Mouse (Mus musculus) lung, postnatal 0 days (tissue): ENCODE data around the gene Rd3l. TPM values are rescaled to one million over a fixed set of nuclear protein-coding genes. Genes with fewer than 3 reads are reported as not detected.

ENCODE experiments used
- ATAC-seq: fragments of 200-750 bp; cut with Nextera tagmentation; 2 replicates; pipeline ENCODE4 v1.8.0; 2017; ENCODE audit warnings: moderate library complexity
- DNase-seq: peaks from one replicate; pipeline ENCODE4 v3.0.0-alpha.2; 2016; ENCODE audit warnings: low spot score
- H3K27ac ChIP-seq: fragments of 300-500 bp; sonication (generic); 2 replicates; pipeline ENCODE4 v1.5.1; 2014; ENCODE audit warnings: antibody characterized with exemption, mild to moderate bottlenecking, low read length, mixed read lengths
- H3K27me3 ChIP-seq: fragments of 300-500 bp; sonication (generic); replicated peaks from 2 replicates; pipeline ENCODE4 v1.6.1; 2014; ENCODE audit warnings: low read length, mixed read lengths; ENCODE audit not compliant: insufficient read depth
- H3K36me3 ChIP-seq: fragments of 300-500 bp; sonication (generic); 2 replicates; pipeline ENCODE4 v1.6.1; 2014; ENCODE audit warnings: low read length, mixed read lengths; ENCODE audit not compliant: insufficient read depth
- H3K4me1 ChIP-seq: fragments of 300-500 bp; sonication (generic); 2 replicates; pipeline ENCODE4 v1.6.1; 2014; ENCODE audit warnings: antibody characterized with exemption, low read depth, low read length, mixed read lengths; ENCODE audit not compliant: insufficient read depth
- H3K4me2 ChIP-seq: fragments of 300-500 bp; sonication (generic); replicated peaks from 2 replicates; pipeline ENCODE4 v1.6.1; 2014; ENCODE audit warnings: low read depth, mild to moderate bottlenecking, low read length, moderate library complexity, mixed read lengths
- H3K4me3 ChIP-seq: fragments of 300-500 bp; sonication (generic); 2 replicates; pipeline ENCODE4 v1.5.1; 2014; ENCODE audit warnings: low read depth, low read length
- H3K9ac ChIP-seq: fragments of 300-500 bp; sonication (generic); replicated peaks from 2 replicates; pipeline ENCODE4 v1.6.1; 2014; ENCODE audit warnings: low read depth, mild to moderate bottlenecking
- H3K9me3 ChIP-seq: fragments of 300-500 bp; sonication (generic); 2 replicates; pipeline ENCODE4 v1.6.1; 2016; ENCODE audit warnings: low read length, mixed read lengths
- CTCF ChIP-seq: IDR thresholded peaks from 2 replicates; pipeline ENCODE4 v1.5.1; 2016; ENCODE audit warnings: antibody characterized with exemption, mild to moderate bottlenecking
- EP300 ChIP-seq: IDR thresholded peaks from 2 replicates; pipeline ENCODE4 v1.6.1; 2016; ENCODE audit warnings: antibody characterized with exemption, mild to moderate bottlenecking, control low read depth
- WGBS: fragments of 180-500 bp; shearing (Covaris S2); extraction: QIAGEN DNeasy Blood & Tissue Kit; methylation state at CpG from one replicate; pipeline ENCODE4 v1.1.7; 2014; 5-methylcytosine and 5-hydroxymethylcytosine counted together
- polyA plus RNA-seq: library from polyadenylated mRNA; unstranded; fragments of >200 nt; fragmentation: Nextera tagmentation; extraction: Ambion mirVana; gene quantifications from 2 replicates; pipeline ENCODE4 v1.2.1, GENCODE M21; 2015

Rd3l gene
- polyA plus RNA-seq, result not detected in 2 replicates

DNA sequence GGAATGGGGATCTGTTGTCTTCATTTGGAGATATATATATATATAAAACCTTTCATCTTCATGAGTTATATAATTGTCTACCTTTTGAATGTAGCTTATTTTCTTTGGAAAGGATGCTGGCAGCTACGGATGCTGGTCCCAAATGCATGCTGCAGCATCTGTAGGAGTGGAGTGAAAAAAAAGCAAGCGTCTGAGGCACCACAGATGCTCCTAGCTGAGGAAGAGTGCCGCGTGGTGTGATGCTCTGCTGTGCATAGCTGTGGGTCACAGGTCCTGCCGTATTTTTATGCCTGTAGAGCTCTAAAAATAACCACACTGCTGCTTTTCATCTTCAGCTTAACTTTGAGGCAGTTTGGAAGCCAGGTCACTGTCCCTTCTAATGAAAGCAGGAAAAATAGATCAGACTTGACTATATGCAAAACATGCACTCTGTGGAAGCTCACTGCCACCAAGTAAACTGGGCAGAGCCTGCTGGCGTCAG is at the start of gene Rd3l:
Gene Rd3l, minus strand, starts transcription at position 431 of the 481 bp plus-strand sequence.
- Histone ChIP-seq H3K9me3 (no peaks in the 10 kb centered on the region), H3K27me3 (no peaks in the 10 kb centered on the region), H3K9ac (no peak within 1 kb of the TSS), H3K36me3 (no peaks in the 10 kb centered on the region), H3K4me2 (no peak within 1 kb of the TSS), H3K27ac (no peak within 1 kb of the TSS), H3K4me3 (no peak within 1 kb of the TSS), H3K4me1 (no peaks in the 10 kb centered on the region)
- ATAC-seq, result no peak
- no peak for DNase-seq
- 55% methylated on average over 6 of the region's 6 CpGs for WGBS
- TF ChIP-seq EP300, result no peak

GRCm38 (mm10) chr12:112027408-112027807 is 46.3 kb upstream of the Rd3l start:
- no peak overlapping the region for H3K27ac ChIP-seq
- H3K9ac ChIP-seq, result no peak overlapping the region
- WGBS, result 69% methylated on average over 4 of the region's 4 CpGs
- H3K36me3 ChIP-seq, result no peaks in the 10 kb centered on the region
- DNase-seq, result no peak
- no peaks in the 10 kb centered on the region for H3K4me1 ChIP-seq
- no peaks in the 10 kb centered on the region for H3K9me3 ChIP-seq
- H3K4me2 ChIP-seq, result no peak overlapping the region
- TF ChIP-seq CTCF, result no peak
- TF ChIP-seq EP300, result no peak
- no peak overlapping the region for H3K4me3 ChIP-seq
- no peaks in the 10 kb centered on the region for H3K27me3 ChIP-seq
- ATAC-seq, result no peak

- TF ChIP-seq CTCF (no peak), EP300 (no peak)
- no peak overlapping the region for H3K4me2 ChIP-seq
- DNase-seq (no peak), ATAC-seq (no peak)
- no peak overlapping the region for H3K4me3 ChIP-seq
- 55% methylated on average over 14 of the region's 14 CpGs for WGBS
- no peaks in the 10 kb centered on the region for H3K27me3 ChIP-seq
- no peaks in the 10 kb centered on the region for H3K36me3 ChIP-seq
- no peaks in the 10 kb centered on the region for H3K4me1 ChIP-seq
- H3K9ac ChIP-seq, result no peak overlapping the region
- no peaks in the 10 kb centered on the region for H3K9me3 ChIP-seq
- H3K27ac ChIP-seq, result no peak overlapping the region
These were observed 45.0 kb upstream of the Rd3l start for GRCm38 (mm10) chr12:112025907-112026645.

DNA sequence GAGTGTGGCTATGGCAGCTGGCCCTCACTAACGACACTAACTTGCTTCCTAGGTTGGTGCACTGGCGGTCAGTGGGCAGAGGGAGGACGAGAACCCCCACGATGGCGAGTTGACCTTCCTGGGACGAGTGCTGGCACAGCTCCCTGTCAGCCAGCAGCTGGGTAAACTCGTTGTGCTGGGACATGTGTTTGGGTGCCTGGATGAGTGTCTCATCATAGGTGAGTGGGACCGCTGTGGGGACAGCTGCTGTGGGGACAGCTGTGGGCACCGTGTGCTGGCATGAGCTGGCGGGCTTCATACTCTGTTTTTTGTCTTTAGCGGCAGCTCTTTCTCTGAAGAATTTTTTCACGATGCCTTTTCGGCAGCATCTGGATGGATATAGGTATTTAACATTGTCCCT is 44.3 kb upstream of the Rd3l start:
- no peaks in the 10 kb centered on the region for H3K4me1 ChIP-seq
- TF ChIP-seq EP300 (no peak), CTCF (no peak)
- H3K36me3 ChIP-seq, result no peaks in the 10 kb centered on the region
- 79% methylated on average over 13 of the region's 13 CpGs for WGBS
- ATAC-seq, result no peak
- H3K9ac ChIP-seq, result no peak overlapping the region
- no peak overlapping the region for H3K27ac ChIP-seq
- no peak for DNase-seq
- H3K4me3 ChIP-seq, result no peak overlapping the region
- no peaks in the 10 kb centered on the region for H3K9me3 ChIP-seq
- no peaks in the 10 kb centered on the region for H3K27me3 ChIP-seq
- no peak overlapping the region for H3K4me2 ChIP-seq

DNA sequence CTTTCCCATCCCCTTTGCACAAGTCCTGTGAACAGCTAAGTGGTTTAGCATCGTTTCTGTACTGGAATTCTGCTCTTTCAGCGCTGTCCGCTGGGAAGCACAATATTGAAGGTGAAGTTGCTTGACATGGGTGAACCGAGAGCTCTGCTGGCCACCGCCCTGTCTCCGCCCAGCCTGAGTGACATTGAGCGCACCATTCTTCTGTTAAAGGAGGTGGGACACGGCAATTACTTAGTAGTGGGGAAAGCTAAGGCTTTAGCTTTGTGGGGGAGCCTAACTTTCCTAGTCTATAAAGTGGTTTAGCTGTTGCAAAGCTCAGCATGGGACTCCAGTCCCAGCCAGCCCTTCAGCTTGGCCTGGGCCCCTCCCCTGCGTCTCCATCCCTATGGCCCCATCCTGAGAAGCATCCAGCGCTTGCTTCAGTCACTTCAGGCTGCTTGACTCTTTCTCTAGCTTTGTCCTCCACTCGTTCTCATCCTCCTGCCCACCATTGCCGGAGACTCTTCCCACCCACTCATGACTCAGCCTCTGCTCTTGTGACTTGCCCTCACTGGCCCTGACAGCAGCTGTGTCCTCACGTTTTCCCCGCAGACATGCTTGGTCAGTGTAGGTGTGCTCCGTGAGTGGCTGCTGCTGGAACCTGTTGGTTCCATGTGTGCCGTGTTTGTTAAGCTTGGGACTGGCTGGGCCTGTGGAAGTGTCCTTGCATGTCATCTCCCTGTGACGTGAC is 43.6 kb upstream of the Rd3l start:
- no peak for ATAC-seq
- 77% methylated on average over 17 of the region's 17 CpGs for WGBS
- Histone ChIP-seq H3K27ac (no peak overlapping the region), H3K4me2 (no peak overlapping the region), H3K9ac (no peak overlapping the region), H3K36me3 (no peaks in the 10 kb centered on the region), H3K27me3 (no peaks in the 10 kb centered on the region), H3K4me3 (no peak overlapping the region), H3K9me3 (no peaks in the 10 kb centered on the region), H3K4me1 (no peaks in the 10 kb centered on the region)
- TF ChIP-seq CTCF, result no peak
- no peak for TF ChIP-seq EP300
- no peak for DNase-seq

- DNase-seq, result no peak
- H3K9me3 ChIP-seq, result no peaks in the 10 kb centered on the region
- no peaks in the 10 kb centered on the region for H3K27me3 ChIP-seq
- TF ChIP-seq CTCF (no peak), EP300 (no peak)
- no peaks in the 10 kb centered on the region for H3K4me1 ChIP-seq
- H3K27ac ChIP-seq, result no peak overlapping the region
- no peak overlapping the region for H3K4me3 ChIP-seq
- 80% methylated on average over 2 of the region's 2 CpGs for WGBS
- H3K4me2 ChIP-seq, result no peak overlapping the region
- H3K36me3 ChIP-seq, result no peaks in the 10 kb centered on the region
- ATAC-seq, result no peak
- no peak overlapping the region for H3K9ac ChIP-seq
These were observed 42.2 kb upstream of the Rd3l start for GRCm38 (mm10) chr12:112023306-112023705.
